Mouse (Mus musculus) subcutaneous adipose tissue, adult 2 months (tissue): ENCODE results near the gene Gm5797. TPM values are rescaled to one million over a fixed set of nuclear protein-coding genes. Genes with fewer than 3 reads are reported as not detected.

Source experiments
- polyA plus RNA-seq: library from polyadenylated mRNA; depleted of rRNA; stranded (reverse); fragments of >200 nt; gene quantifications from 2 replicates; pipeline ENCODE4 v1.2.3, GENCODE M21; 2012; ENCODE audit warnings: low replicate concordance; rRNA removed

Gene Gm5797
- not detected in 2 replicates for polyA plus RNA-seq

GRCm38 (mm10) chr14:7332295-7332694, at the start of gene Gm5797:
Gene Gm5797 (minus strand): TSS chr14:7332395.

GRCm38 (mm10) chr14:7365034-7365433, 32.8 kb upstream of the Gm5797 start, which contains the start of gene Gm8374:
Gene Gm8374 (minus strand): TSS chr14:7365134.

GRCm38 (mm10) chr14:7314661-7315060, 17.5 kb downstream of the Gm5797 start, which contains the start of gene Gm3739:
Gene Gm3739 (minus strand): TSS chr14:7315049.

Other genes with a start within 250 kb of the Gm5797 start
- 0.12 and 0.23 TPM in 2 replicates for gene Gm3696, start 231.8 kb downstream of the Gm5797 start, polyA plus RNA-seq
- gene Gm6676, start 207.0 kb downstream of the Gm5797 start, polyA plus RNA-seq: not detected in 2 replicates
- 0.09 and 0.64 TPM in 2 replicates for gene Gm3512, start 157.9 kb downstream of the Gm5797 start, polyA plus RNA-seq
- gene Gm16434, start 137.9 kb downstream of the Gm5797 start, polyA plus RNA-seq: not detected in 2 replicates
- gene Gm3727, start 67.7 kb downstream of the Gm5797 start, polyA plus RNA-seq: not detected in 2 replicates
- 0.21 and 0.23 TPM in 2 replicates for gene Gm3739, start 17.3 kb downstream of the Gm5797 start, polyA plus RNA-seq
- not detected in 2 replicates for gene Gm8374, start 32.7 kb upstream of the Gm5797 start, polyA plus RNA-seq
- not detected in 2 replicates for gene Gm3755, start 118.5 kb upstream of the Gm5797 start, polyA plus RNA-seq
- gene Gm3752, start 151.4 kb upstream of the Gm5797 start, polyA plus RNA-seq: 0.06 TPM in 1 of 2 replicates, not detected in the other
- 0.23 and 0.86 TPM in 2 replicates for gene Gm3558, start 236.2 kb upstream of the Gm5797 start, polyA plus RNA-seq